Mouse (Mus musculus): ENCODE data around the gene Urgcp. TPM values are rescaled to one million over a fixed set of nuclear protein-coding genes. Genes with fewer than 3 reads are reported as not detected.

The Urgcp gene
- polyA plus RNA-seq, 1 experiment from 2014 or later, result 24.6 TPM

DNA sequence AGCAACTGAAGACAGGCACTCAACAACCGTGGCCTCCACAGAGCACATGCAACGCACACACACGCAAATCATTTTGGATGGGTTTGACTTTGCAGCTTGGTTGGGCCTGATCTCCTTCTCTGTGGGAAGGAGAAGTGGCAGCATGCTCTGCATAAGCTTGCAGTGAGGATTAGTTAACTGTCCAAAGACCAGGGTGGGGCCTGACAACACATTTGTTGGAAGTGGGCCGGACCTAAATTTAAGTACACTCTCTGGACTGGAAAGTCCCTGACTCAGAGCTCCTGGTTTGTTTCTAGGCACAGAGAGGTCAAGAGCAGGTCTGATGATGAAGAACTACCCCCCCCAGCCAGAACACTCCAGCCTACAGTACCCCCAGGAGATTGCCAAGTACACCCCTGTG lies 27.9 kb downstream of the Urgcp start:
- no peak overlapping the region for H3K9ac ChIP-seq
- no peak overlapping the region for H3K27ac ChIP-seq
- ATAC-seq (ENCODE audit: low FRiP score, low read depth), result no peak
- no peak overlapping the region for H3K4me3 ChIP-seq
- 93% methylated on average over 4 of the region's 4 CpGs for WGBS
- no peaks in the 10 kb centered on the region for H3K27me3 ChIP-seq (replicated peaks)
- H3K4me2 ChIP-seq (replicated peaks), result no peak overlapping the region
- peaks cover 5% of the 10 kb centered on the region; the same call in 1 of the 2 replicates for H3K4me1 ChIP-seq
- no peaks in the 10 kb centered on the region for H3K36me3 ChIP-seq
- no peaks in the 10 kb centered on the region for H3K9me3 ChIP-seq

DNA sequence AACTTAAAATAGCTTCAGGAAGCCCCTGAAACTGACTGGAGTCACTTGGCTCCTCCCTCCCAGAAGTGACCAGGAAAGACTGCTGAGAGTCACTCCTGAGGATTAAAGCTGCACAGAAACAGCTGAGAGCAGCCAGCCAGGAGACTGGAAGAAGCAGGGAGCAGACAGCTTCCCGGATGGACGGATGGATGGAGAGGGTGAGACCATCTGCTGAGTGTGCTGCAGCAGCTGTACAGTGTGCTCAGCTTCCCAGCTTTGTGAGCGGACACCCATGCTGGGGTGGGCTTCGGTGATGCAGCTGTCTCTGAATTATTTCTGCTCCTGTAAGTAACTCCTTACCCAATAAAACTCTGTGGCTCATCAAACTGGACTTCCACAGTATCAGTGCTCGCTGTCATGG lies 29.8 kb downstream of the Urgcp start:
- Histone ChIP-seq H3K27me3 (replicated peaks) (no peaks in the 10 kb centered on the region), H3K4me2 (replicated peaks) (no peak overlapping the region), H3K4me3 (no peak overlapping the region), H3K4me1 (peaks cover 5% of the 10 kb centered on the region; the same call in 1 of the 2 replicates), H3K9ac (0 out of 2 replicates have a peak overlapping the region, but pooled peaks have one; percentile 21), H3K9me3 (no peaks in the 10 kb centered on the region), H3K27ac (no peak overlapping the region), H3K36me3 (no peaks in the 10 kb centered on the region)
- ATAC-seq (ENCODE audit: low FRiP score, low read depth), result no peak
- 61% methylated on average over 5 of the region's 5 CpGs for WGBS

DNA sequence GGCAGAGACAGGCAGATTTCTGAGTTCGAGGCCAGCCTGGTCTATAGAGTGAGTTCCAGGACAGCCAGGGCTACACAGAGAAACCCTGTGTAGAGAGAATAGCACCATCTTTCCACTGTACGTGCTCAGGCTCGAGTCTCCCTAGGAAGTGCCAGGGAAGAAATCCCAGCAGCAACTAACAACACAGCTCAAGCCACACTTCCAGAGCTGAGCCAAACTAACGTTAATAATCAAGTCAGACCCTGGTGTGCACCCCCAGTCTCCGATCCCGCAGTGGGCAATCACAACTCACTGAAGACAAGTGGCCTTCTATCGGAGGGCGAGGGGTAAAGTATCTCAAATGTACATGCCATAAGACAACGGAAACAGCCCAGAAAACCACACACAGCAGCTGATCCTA lies 32.6 kb downstream of the Urgcp start:
- no peak overlapping the region for H3K9ac ChIP-seq
- H3K9me3 ChIP-seq, result no peaks in the 10 kb centered on the region
- H3K27ac ChIP-seq, result no peak overlapping the region
- H3K4me3 ChIP-seq, result no peak overlapping the region
- H3K4me2 ChIP-seq (replicated peaks), result no peak overlapping the region
- H3K27me3 ChIP-seq (replicated peaks), result no peaks in the 10 kb centered on the region
- ATAC-seq (ENCODE audit: low FRiP score, low read depth), result no peak
- WGBS, result 91% methylated on average over 9 of the region's 9 CpGs
- 0 out of 2 replicates have a peak, but pooled peaks cover 1% of the 10 kb centered on the region for H3K36me3 ChIP-seq
- H3K4me1 ChIP-seq, result peaks cover 5% of the 10 kb centered on the region; the same call in 1 of the 2 replicates

DNA sequence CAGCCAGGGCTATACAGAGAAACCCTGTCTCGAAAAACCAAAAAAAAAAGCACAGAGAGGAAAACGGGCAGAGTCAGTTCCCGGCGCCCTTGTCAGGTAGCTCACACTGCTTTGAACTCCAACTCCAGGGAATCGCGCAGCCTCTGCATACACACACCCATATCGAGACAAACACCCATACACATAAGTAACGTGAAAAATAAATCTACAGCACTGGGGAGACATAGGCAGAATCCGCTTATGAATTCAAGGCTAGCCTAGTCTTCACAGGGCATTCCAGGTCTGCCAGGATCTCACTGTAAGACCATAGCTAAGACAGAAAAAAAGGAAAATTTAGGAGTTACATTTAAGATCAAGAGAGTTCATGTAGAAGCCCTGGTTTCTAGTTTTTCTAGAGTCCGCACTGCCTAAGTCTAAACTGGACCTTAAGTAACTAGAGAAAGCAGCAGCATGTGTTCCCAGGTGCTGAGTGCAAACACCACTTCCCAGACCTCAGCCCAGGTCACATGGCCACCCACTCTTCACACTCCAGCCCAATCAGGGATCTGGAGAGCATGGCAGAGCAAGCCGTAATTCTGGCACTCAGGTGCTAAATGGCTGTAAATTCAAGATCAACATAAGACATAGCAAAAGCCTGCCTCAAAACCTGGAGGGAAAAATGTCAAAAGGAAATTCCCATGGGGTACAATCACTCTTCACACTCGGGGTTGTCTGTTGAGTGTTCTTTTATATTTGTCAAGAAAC lies 43.4 kb downstream of the Urgcp start:
- no peaks in the 10 kb centered on the region for H3K9me3 ChIP-seq
- WGBS, result 92% methylated on average over 12 of the region's 12 CpGs
- no peak overlapping the region for H3K4me3 ChIP-seq
- no peak overlapping the region for H3K4me2 ChIP-seq (replicated peaks)
- H3K4me1 ChIP-seq, result no peaks in the 10 kb centered on the region
- H3K9ac ChIP-seq, result no peak overlapping the region
- no peaks in the 10 kb centered on the region for H3K27me3 ChIP-seq (replicated peaks)
- ATAC-seq (ENCODE audit: low FRiP score, low read depth), result no peak
- no peak overlapping the region for H3K27ac ChIP-seq
- peaks cover 44% of the 10 kb centered on the region for H3K36me3 ChIP-seq

DNA sequence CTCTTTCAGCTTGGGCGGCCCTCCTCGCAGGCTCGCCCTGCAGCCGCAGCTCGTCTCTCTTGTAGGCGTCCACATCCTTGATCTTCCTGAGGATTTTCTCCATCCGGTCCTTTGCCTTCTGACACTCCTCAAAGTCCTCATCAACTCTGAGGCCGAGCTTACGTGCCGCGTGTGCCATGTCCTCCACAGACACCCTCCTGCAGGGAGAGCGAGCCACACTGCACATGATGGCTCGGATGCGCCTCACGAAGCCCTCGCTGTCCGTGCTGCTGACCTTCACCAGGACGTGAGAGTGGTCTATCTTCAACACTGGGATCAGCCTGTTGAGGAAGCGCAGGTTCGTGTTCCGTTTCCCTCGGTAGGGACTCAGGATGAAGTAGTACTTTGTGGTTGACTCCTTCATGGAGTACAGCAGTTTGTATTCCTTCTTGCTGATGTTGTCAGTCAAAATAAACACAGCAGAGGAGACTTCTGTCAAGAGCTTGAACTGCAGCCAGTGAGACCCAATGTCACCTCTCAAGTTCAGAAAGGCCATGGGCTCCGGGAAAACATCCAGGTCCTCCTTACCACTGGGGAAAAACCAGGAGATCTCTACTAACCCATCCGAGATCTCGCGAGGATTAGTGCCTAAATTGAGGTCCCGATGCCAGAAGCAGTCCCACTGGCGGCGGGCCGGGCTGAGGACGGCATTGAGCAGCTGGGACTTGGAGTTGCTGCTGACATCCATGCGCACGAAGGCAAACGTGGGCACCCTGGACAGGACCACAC lies 45.1 kb downstream of the Urgcp start:
- Histone ChIP-seq H3K4me1 (no peaks in the 10 kb centered on the region), H3K4me3 (no peak overlapping the region), H3K27me3 (replicated peaks) (no peaks in the 10 kb centered on the region), H3K4me2 (replicated peaks) (no peak overlapping the region), H3K9me3 (no peaks in the 10 kb centered on the region), H3K27ac (no peak overlapping the region), H3K36me3 (peaks cover 40% of the 10 kb centered on the region), H3K9ac (no peak overlapping the region)
- WGBS, result 94% methylated on average over 34 of the region's 34 CpGs
- ATAC-seq (ENCODE audit: low FRiP score, low read depth), result no peak

DNA sequence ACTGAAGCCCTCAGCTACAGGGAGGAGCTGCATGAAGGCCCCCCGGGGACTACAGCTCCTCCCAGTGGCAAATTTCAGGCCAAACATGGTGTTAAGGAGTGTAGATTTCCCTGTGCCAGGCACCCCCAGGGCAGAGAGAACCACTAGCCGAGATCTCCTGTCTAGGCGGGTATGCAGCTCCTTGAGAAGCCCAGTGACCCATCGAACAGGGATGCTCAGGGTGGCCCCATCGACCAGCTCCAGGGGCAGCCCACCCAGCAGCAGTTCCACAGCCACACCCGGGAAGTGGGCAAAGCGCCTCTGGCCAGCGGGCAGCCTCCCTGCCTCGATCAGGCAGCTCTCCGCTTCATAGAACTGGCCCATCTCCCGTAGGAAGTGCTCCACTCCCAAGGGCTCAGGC lies 45.9 kb downstream of the Urgcp start:
- Histone ChIP-seq H3K36me3 (peaks cover 37% of the 10 kb centered on the region), H3K4me2 (replicated peaks) (no peak overlapping the region), H3K9me3 (no peaks in the 10 kb centered on the region), H3K9ac (no peak overlapping the region), H3K27ac (no peak overlapping the region), H3K27me3 (replicated peaks) (no peaks in the 10 kb centered on the region), H3K4me3 (no peak overlapping the region), H3K4me1 (no peaks in the 10 kb centered on the region)
- WGBS, result 92% methylated on average over 11 of the region's 11 CpGs
- no peak for ATAC-seq (ENCODE audit: low FRiP score, low read depth)

DNA sequence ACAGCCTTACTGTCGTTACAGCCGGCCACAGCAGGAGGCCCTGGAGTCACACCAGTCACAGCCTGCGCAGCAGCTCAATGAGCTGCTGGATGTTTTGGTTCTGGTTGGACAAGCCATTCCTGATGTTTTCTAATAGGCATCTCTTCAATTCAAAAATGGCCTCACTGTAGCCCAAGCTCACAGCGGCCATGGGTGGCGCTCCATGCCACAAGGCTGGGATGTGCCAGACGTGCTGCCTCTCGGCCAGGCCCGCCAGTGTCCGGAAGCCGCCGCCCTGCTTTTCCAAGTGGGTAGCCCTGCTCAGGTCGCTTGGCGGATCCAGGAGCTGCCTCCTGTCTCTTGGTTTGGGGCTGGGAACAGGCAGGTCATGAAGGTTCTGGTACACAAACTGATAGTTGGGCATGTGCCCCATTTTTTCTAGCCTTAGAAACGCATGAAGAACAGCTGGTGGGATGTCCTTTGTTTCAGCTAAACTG lies 46.5 kb downstream of the Urgcp start, which contains the start of gene Mrps24:
TSS of gene Mrps24 (minus strand) at position 51 of the 476 bp plus-strand sequence.
- 82% methylated on average over 14 of the region's 14 CpGs for WGBS
- Histone ChIP-seq H3K9me3 (no peaks in the 10 kb centered on the region), H3K4me3 (no peak within 1 kb of the TSS), H3K9ac (no peak within 1 kb of the TSS), H3K27me3 (replicated peaks) (no peaks in the 10 kb centered on the region), H3K36me3 (peaks cover 37% of the 10 kb centered on the region), H3K4me2 (replicated peaks) (no peak within 1 kb of the TSS), H3K4me1 (no peaks in the 10 kb centered on the region), H3K27ac (no peak within 1 kb of the TSS)
- ATAC-seq (ENCODE audit: low FRiP score, low read depth), result no peak

DNA sequence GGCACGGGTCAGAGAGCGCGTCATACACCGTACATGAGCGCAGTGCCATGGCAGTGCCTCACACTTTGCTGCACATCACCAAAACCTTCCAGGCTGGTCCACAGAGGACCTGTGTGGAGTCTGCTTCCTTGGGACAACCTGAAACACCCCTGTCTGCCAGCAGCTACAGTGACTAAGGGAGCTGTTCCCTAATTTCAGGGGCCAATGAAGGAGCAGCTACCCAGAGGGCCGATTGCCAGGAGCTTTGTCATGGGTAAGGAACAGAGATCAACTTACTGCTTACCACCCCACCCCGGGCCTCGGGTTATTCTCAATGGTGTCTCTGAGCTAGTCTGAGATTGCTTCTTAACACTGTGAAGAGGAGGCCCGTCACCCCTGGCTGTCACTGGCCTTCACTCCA lies 47.0 kb downstream of the Urgcp start:
- no peaks in the 10 kb centered on the region for H3K9me3 ChIP-seq
- H3K9ac ChIP-seq, result no peak overlapping the region
- WGBS, result 90% methylated on average over 9 of the region's 9 CpGs
- no peaks in the 10 kb centered on the region for H3K27me3 ChIP-seq (replicated peaks)
- peaks cover 37% of the 10 kb centered on the region for H3K36me3 ChIP-seq
- no peak overlapping the region for H3K27ac ChIP-seq
- no peaks in the 10 kb centered on the region for H3K4me1 ChIP-seq
- H3K4me2 ChIP-seq (replicated peaks), result no peak overlapping the region
- H3K4me3 ChIP-seq, result no peak overlapping the region
- no peak for ATAC-seq (ENCODE audit: low FRiP score, low read depth)

DNA sequence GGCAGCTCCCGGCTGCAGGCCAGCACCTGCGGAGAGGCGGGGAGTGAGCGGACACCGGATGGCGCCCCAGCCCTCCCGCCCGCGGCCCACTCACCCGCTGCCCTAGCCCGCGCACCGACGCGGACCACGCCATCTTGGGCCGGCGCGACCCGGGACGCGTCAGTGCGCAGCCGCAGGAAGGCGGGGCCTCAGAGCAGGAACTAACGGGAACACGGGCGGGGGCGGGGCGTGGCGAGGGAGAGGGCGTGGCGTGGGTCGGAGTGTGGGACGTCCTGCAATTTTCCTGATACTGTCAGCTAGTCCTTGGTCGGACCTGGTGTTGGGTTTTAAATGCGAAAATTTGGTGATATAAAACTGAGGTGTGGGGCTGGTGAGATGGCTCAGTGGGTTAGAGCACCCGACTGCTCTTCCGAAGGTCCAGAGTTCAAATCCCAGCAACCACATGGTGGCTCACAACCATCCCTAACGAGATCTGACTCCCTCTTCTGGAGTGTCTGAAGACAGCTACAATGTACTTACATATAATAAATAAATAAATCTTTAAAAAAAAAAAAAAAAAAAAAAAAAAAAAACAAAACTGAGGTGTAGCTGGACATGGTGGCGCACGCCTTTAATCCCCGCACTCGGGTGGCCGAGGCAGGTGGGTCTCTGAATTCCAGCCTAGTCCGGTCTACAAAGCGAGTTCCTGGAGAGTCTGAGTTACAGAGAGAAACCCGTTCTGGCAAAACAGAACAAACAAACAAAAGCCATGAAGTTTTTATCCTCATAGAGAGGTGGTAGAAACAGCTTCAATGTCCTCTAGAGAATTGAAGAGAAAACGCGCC lies 54.4 kb downstream of the Urgcp start:
- peaks cover 18% of the 10 kb centered on the region for H3K36me3 ChIP-seq
- no peaks in the 10 kb centered on the region for H3K27me3 ChIP-seq (replicated peaks)
- H3K27ac ChIP-seq, result no peak overlapping the region
- H3K9ac ChIP-seq, result peak overlapping the region; percentile 72
- peaks cover 14% of the 10 kb centered on the region for H3K4me1 ChIP-seq
- H3K9me3 ChIP-seq, result no peaks in the 10 kb centered on the region
- H3K4me3 ChIP-seq, result peak overlapping the region; percentile 70
- 19% methylated on average over 48 of the region's 50 CpGs for WGBS
- peak; percentile 97 for ATAC-seq (ENCODE audit: low FRiP score, low read depth)
- H3K4me2 ChIP-seq (replicated peaks), result peak overlapping the region; percentile 72

DNA sequence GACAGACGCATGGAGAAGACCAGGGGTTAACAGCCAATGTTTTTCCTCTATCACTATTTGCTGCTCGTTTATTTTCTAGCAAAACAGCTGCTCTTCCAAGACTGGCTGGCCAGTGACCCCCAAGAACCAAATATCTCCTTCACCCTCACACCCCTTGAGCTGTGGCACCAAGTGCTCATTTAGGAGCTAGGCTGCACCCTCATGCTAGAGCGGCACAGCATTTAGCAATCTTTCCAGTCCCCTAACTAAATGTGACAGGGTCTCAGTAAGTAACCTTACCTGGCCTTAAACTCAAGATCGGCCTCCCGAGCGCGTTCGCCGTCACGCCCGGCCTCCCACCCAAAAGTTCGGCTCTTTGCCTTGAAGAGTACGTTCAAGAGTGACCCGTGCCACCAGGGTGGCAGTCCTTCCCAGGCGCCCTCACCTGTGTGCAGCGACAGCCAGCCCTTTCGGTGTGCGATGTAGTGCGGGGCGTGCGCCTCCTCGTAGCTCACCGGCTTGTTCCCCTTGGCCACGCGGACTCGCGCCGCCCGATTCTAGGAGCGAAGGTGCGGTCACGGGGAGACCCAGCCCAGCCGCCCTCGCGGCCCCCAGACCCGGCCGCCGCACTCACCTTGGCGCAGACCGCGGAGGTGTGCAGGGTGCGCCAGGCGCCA lies 55.2 kb downstream of the Urgcp start:
- H3K4me1 ChIP-seq, result peaks cover 14% of the 10 kb centered on the region
- peaks cover 20% of the 10 kb centered on the region for H3K36me3 ChIP-seq
- H3K9me3 ChIP-seq, result no peaks in the 10 kb centered on the region
- peak; percentile 68 for ATAC-seq (ENCODE audit: low FRiP score, low read depth)
- peak overlapping the region; percentile 70 for H3K4me3 ChIP-seq
- H3K4me2 ChIP-seq (replicated peaks), result peak overlapping the region; percentile 72
- no peak overlapping the region for H3K27ac ChIP-seq
- 2% methylated on average over 42 of the region's 43 CpGs for WGBS
- H3K9ac ChIP-seq, result peak overlapping the region; percentile 72
- no peaks in the 10 kb centered on the region for H3K27me3 ChIP-seq (replicated peaks)

DNA sequence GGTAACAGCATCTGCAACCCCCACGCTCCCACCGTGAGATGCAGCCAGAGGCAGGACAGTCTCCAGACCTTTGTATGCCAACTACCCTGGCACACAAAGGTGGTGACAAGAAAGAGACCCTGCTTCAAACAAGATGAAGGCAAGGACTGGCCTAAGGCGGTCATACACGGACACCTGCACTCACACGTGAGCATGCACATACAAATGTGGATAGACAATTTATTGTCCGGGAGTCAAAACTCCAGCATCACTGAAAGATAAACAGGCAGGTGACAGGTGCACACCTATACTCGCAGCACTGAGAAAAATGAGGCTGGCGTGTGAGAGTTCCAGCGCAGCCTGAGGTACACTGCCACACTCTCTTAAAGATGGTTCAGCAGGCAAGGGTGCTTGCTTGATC lies 56.2 kb downstream of the Urgcp start:
- H3K4me1 ChIP-seq, result peaks cover 14% of the 10 kb centered on the region
- ATAC-seq (ENCODE audit: low FRiP score, low read depth), result no peak
- no peaks in the 10 kb centered on the region for H3K27me3 ChIP-seq (replicated peaks)
- no peak overlapping the region for H3K27ac ChIP-seq
- no peaks in the 10 kb centered on the region for H3K9me3 ChIP-seq
- H3K4me2 ChIP-seq (replicated peaks), result peak overlapping the region; percentile 72
- H3K36me3 ChIP-seq, result peaks cover 20% of the 10 kb centered on the region
- 94% methylated on average over 9 of the region's 9 CpGs for WGBS
- H3K9ac ChIP-seq, result no peak overlapping the region
- peak overlapping the region; percentile 70; the same call in 1 of the 2 replicates for H3K4me3 ChIP-seq

All from neural tube, embryonic 12.5 days (tissue).